Mouse (Mus musculus) forebrain, postnatal 0 days (tissue): ENCODE data around the gene Hist1h1d. TPM values are rescaled to one million over a fixed set of nuclear protein-coding genes. Genes with fewer than 3 reads are reported as not detected.
"Not testable (repeated sequence)": the region's sequence is repeated elsewhere in the genome, so short reads cannot be mapped to it uniquely, and the experiment has no call there.

Source experiments
- ATAC-seq: fragments of 200-750 bp; cut with Nextera tagmentation; 2 replicates; pipeline ENCODE4 v1.8.0; 2017; ENCODE audit warnings: mild to moderate bottlenecking, moderate library complexity
- DNase-seq: peaks from one replicate; pipeline ENCODE4 v3.0.0-alpha.2; 2015
- H3K27ac ChIP-seq: fragments of 300-500 bp; sonication (generic); 2 replicates; pipeline ENCODE4 v1.5.1; 2014; ENCODE audit warnings: low read depth, mild to moderate bottlenecking, antibody characterized with exemption, low read length, moderate library complexity, mixed read lengths
- H3K27me3 ChIP-seq: fragments of 300-500 bp; sonication (generic); 2 replicates; pipeline ENCODE4 v1.6.1; 2014; ENCODE audit warnings: mild to moderate bottlenecking, low read length, mixed read lengths; ENCODE audit not compliant: insufficient read depth
- H3K36me3 ChIP-seq: fragments of 300-500 bp; sonication (generic); 2 replicates; pipeline ENCODE4 v1.6.1; 2014; ENCODE audit warnings: mild to moderate bottlenecking, moderate library complexity; ENCODE audit not compliant: insufficient read depth
- H3K4me1 ChIP-seq: fragments of 300-500 bp; sonication (generic); 2 replicates; pipeline ENCODE4 v1.6.1; 2014; ENCODE audit warnings: antibody characterized with exemption; ENCODE audit not compliant: insufficient read depth
- H3K4me2 ChIP-seq: fragments of 300-500 bp; sonication (generic); 2 replicates; pipeline ENCODE4 v1.6.1; 2014; ENCODE audit warnings: low read depth, mild to moderate bottlenecking, moderate library complexity
- H3K4me3 ChIP-seq: fragments of 300-500 bp; sonication (generic); 2 replicates; pipeline ENCODE4 v1.5.1; 2014; ENCODE audit warnings: low read depth, low read length, mixed read lengths
- H3K9ac ChIP-seq: fragments of 300-500 bp; sonication (generic); 2 replicates; pipeline ENCODE4 v1.6.1; 2014; ENCODE audit warnings: mild to moderate bottlenecking
- H3K9me3 ChIP-seq: fragments of 300-500 bp; sonication (generic); 2 replicates; pipeline ENCODE4 v1.6.1; 2016; ENCODE audit warnings: low read length
- CTCF ChIP-seq: sonication (generic); IDR thresholded peaks from 2 replicates; pipeline ENCODE4 v1.5.1; 2016; ENCODE audit warnings: antibody characterized with exemption, control low read depth, low read depth
- WGBS: fragments of 180-500 bp; shearing (Covaris S2); extraction: QIAGEN DNeasy Blood & Tissue Kit; methylation state at CpG from one replicate; pipeline ENCODE4 v1.1.7; 2014; 5-methylcytosine and 5-hydroxymethylcytosine counted together
- polyA plus RNA-seq: library from polyadenylated mRNA; unstranded; fragments of >200 nt; fragmentation: Nextera tagmentation; extraction: Ambion mirVana; gene quantifications from 2 replicates; pipeline ENCODE4 v1.2.1, GENCODE M21; 2015
- total RNA-seq: library from RNA; depleted of rRNA; stranded (reverse); fragments of >200 nt; gene quantifications from 2 replicates; pipeline ENCODE4 v1.2.3, GENCODE M21; 2014

The Hist1h1d gene
- total and polyA plus RNA-seq, 2 experiments from 2014 or later, result 0.12 to 48.5 TPM

- H3K27me3 ChIP-seq, result no peaks in the 10 kb centered on the region
- H3K4me2 ChIP-seq, result no peak overlapping the region
- no peaks in the 10 kb centered on the region for H3K9me3 ChIP-seq
- ATAC-seq (no peak), DNase-seq (no peak)
- no peak overlapping the region for H3K9ac ChIP-seq
- 74% methylated on average over 3 of the region's 3 CpGs for WGBS
- no peak overlapping the region for H3K4me3 ChIP-seq
- no peak overlapping the region for H3K27ac ChIP-seq
- H3K36me3 ChIP-seq, result no peaks in the 10 kb centered on the region
- no peaks in the 10 kb centered on the region for H3K4me1 ChIP-seq
- no peak for TF ChIP-seq CTCF
Observed at GRCm38 (mm10) chr13:23556906-23557305, 3.8 kb downstream of the Hist1h1d start.

- not testable (repeated sequence) for H3K27ac ChIP-seq, H3K9ac ChIP-seq, H3K9me3 ChIP-seq, H3K4me3 ChIP-seq, ATAC-seq, H3K4me1 ChIP-seq, H3K36me3 ChIP-seq, H3K27me3 ChIP-seq, H3K4me2 ChIP-seq, DNase-seq
- WGBS, result 21% methylated on average over 2 of the region's 2 CpGs
Observed at GRCm38 (mm10) chr13:23560699-23561098, 7.6 kb downstream of the Hist1h1d start.

GRCm38 (mm10) chr13:23561531-23561882 lies 8.4 kb downstream of the Hist1h1d start:
- 0% methylated on average over 2 of the region's 5 CpGs for WGBS
- not testable (repeated sequence) for DNase-seq, ATAC-seq, H3K4me1 ChIP-seq, H3K9me3 ChIP-seq, H3K27me3 ChIP-seq, H3K36me3 ChIP-seq, H3K27ac ChIP-seq
- Histone ChIP-seq H3K9ac (peak overlapping the region; percentile 74), H3K4me2 (peak overlapping the region; percentile 46), H3K4me3 (peak overlapping the region; percentile 37; the same call in 1 of the 2 replicates)

GRCm38 (mm10) chr13:23561883-23562659 lies 9.0 kb downstream of the Hist1h1d start, which contains the start of gene Hist1h3e:
TSS of gene Hist1h3e (minus strand) at chr13:23562369.
- 2% methylated on average over 47 of the region's 67 CpGs for WGBS
- H3K9me3 ChIP-seq, H3K36me3 ChIP-seq, H3K27me3 ChIP-seq, H3K4me1 ChIP-seq: not testable (repeated sequence)
- H3K4me2 ChIP-seq, result peak within 1 kb of the TSS; percentile 66
- H3K27ac ChIP-seq, result peak within 1 kb of the TSS; percentile 94
- DNase-seq, result peak; percentile 99
- H3K9ac ChIP-seq, result peak within 1 kb of the TSS; percentile 74
- peak within 1 kb of the TSS; percentile 37 for H3K4me3 ChIP-seq
- peak; percentile 95 for ATAC-seq

- H3K4me3 ChIP-seq, result peak overlapping the region; percentile 37
- peak overlapping the region; percentile 94 for H3K27ac ChIP-seq
- H3K9me3 ChIP-seq, result no peaks in the 10 kb centered on the region
- ATAC-seq (peak; percentile 38), DNase-seq (peak; percentile 89)
- H3K9ac ChIP-seq, result peak overlapping the region; percentile 74
- no peaks in the 10 kb centered on the region for H3K27me3 ChIP-seq
- WGBS, result 2% methylated on average over 18 of the region's 18 CpGs
- peak overlapping the region; percentile 66 for H3K4me2 ChIP-seq
- no peaks in the 10 kb centered on the region for H3K36me3 ChIP-seq
- peak; percentile 67 for TF ChIP-seq CTCF
- H3K4me1 ChIP-seq, result no peaks in the 10 kb centered on the region
Observed at GRCm38 (mm10) chr13:23562699-23563462, 9.8 kb downstream of the Hist1h1d start.

GRCm38 (mm10) chr13:23564482-23564881 lies 11.4 kb downstream of the Hist1h1d start:
- DNase-seq (no peak), ATAC-seq (no peak)
- no peaks in the 10 kb centered on the region for H3K9me3 ChIP-seq
- H3K9ac ChIP-seq, result no peak overlapping the region
- H3K4me2 ChIP-seq, result no peak overlapping the region
- TF ChIP-seq CTCF, result no peak
- H3K36me3 ChIP-seq, result no peaks in the 10 kb centered on the region
- H3K4me1 ChIP-seq, result no peaks in the 10 kb centered on the region
- H3K27ac ChIP-seq, result no peak overlapping the region
- no peaks in the 10 kb centered on the region for H3K27me3 ChIP-seq
- H3K4me3 ChIP-seq, result no peak overlapping the region
- WGBS, result 88% methylated on average over 2 of the region's 2 CpGs

GRCm38 (mm10) chr13:23570261-23571021 lies 17.4 kb downstream of the Hist1h1d start:
- not testable (repeated sequence) for H3K27me3 ChIP-seq, H3K36me3 ChIP-seq, H3K9me3 ChIP-seq
- under 1% methylated on average over 19 of the region's 41 CpGs for WGBS
- Histone ChIP-seq H3K27ac (peak overlapping the region; percentile 93), H3K9ac (peak overlapping the region; percentile 60), H3K4me1 (peaks cover 20% of the 10 kb centered on the region), H3K4me2 (peak overlapping the region; percentile 67), H3K4me3 (peak overlapping the region; percentile 36)
- DNase-seq (peak; percentile 56), ATAC-seq (peak; percentile 17)
